22 mouse cellular contexts compared by ENCODE assay signal in the genomic region with DNA sequence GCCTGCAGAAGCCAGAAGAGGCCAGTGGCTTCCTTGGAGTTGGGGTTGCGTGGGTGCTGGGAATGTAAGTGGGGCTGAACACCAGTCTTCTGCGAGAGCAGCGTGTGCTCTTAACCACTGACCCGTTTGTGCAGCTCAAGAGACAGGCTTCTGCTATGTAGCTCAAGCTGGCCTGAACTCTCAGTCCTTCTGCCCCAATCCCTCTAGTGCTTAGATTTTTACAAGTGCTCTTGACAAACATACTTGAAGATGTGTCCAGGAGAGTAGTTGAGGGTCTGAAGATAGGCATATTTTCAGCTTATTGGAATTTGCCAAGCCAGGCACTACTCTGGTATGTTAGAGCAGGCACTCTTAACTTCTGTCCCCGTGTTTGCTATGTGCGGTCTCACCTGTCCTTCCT. TPM values are rescaled to one million over a fixed set of nuclear protein-coding genes. Genes with fewer than 3 reads are reported as not detected.
DNase-seq lines count a peak whose midpoint lies in the region; ATAC-seq and TF ChIP-seq lines count a peak whose summit lies in the region.
"Had no signal": no experiment of that assay in that cellular context is flagged by ENCODE, and none has a peak within 500 bp of the region (broad histone marks: within the 10 kb centered on the region; RNA-seq: fewer than 3 reads in every experiment).

No protein-coding gene starts in this region.

- H3K27me3 ChIP-seq in lung, embryonic 15.5 days = no peaks in the 10 kb centered on the region
- H3K27me3 ChIP-seq in lung, postnatal 0 days (replicated peaks; ENCODE audit: insufficient read depth, low read length) = no peaks in the 10 kb centered on the region
- H3K27me3 ChIP-seq: embryonic facial prominence, embryonic 13.5 days; embryonic facial prominence, embryonic 15.5 days; forebrain, embryonic 12.5 days had no signal

- WGBS in lung, embryonic 15.5 days = 71% methylated on average over 6 of the region's 6 CpGs
- 60% methylated on average over 6 of the region's 6 CpGs for WGBS in lung, postnatal 0 days
- WGBS in lung, adult 2 months = 75% methylated on average over 6 of the region's 6 CpGs

- H3K4me2 ChIP-seq in lung, embryonic 15.5 days = no peak overlapping the region
- H3K4me2 ChIP-seq in lung, postnatal 0 days (replicated peaks; ENCODE audit: low read depth, low read length) = no peak overlapping the region
- H3K4me2 ChIP-seq: embryonic facial prominence, embryonic 13.5 days; embryonic facial prominence, embryonic 15.5 days; forebrain, embryonic 12.5 days had no signal

- H3K9me3 ChIP-seq in lung, embryonic 15.5 days = no peaks in the 10 kb centered on the region
- H3K9me3 ChIP-seq in lung, postnatal 0 days (ENCODE audit: low read length) = no peaks in the 10 kb centered on the region
- H3K9me3 ChIP-seq: embryonic facial prominence, embryonic 13.5 days; embryonic facial prominence, embryonic 15.5 days; forebrain, embryonic 10.5 days; forebrain, embryonic 12.5 days had no signal

- no peak; the same call in 1 of the 2 replicates for TF ChIP-seq EP300 in lung, postnatal 0 days (IDR thresholded peaks at IDR 0.05)

- no peak for DNase-seq in lung, postnatal 10 days
- peak; percentile 62 for DNase-seq in lung, postnatal 0 days (ENCODE audit: low spot score)
- no peak for DNase-seq in lung, adult 2 months
- DNase-seq in lung, postnatal 36 days = peak; percentile 14
- DNase-seq in frontal cortex, adult 2 months (ENCODE audit: extremely low spot score in 1 of 2, low spot score in 1 of 2) = no peak
- DNase-seq: adrenal gland, adult 2 months; adrenal gland, postnatal 10 days; adrenal gland, postnatal 25 days; cerebellum, adult 11 months; cerebellum, adult 18-20 months; cerebellum, adult 8-10 months; cerebellum, adult 9-11 months; cerebellum, postnatal 14 days; cerebellum, postnatal 36 days; embryo, embryonic 11 days had no signal

- no peak overlapping the region for H3K27ac ChIP-seq in lung, embryonic 15.5 days
- no peak overlapping the region for H3K27ac ChIP-seq in lung, postnatal 0 days (ENCODE audit: low read length)
- H3K27ac ChIP-seq: embryonic facial prominence, embryonic 13.5 days; embryonic facial prominence, embryonic 15.5 days; forebrain, embryonic 10.5 days; forebrain, embryonic 12.5 days had no signal

- 0 out of 2 replicates have a peak, but pooled peaks cover 3% of the 10 kb centered on the region for H3K4me1 ChIP-seq in lung, embryonic 15.5 days
- H3K4me1 ChIP-seq in lung, postnatal 0 days (ENCODE audit: insufficient read depth, low read depth, low read length) = no peaks in the 10 kb centered on the region
- no peaks in the 10 kb centered on the region for H3K4me1 ChIP-seq in lung, adult 2 months (ENCODE audit: control insufficient read depth, insufficient read depth, low read length)
- H3K4me1 ChIP-seq: embryonic facial prominence, embryonic 13.5 days; embryonic facial prominence, embryonic 15.5 days; forebrain, embryonic 10.5 days; forebrain, embryonic 12.5 days had no signal

- peak; percentile 64 for ATAC-seq in lung, embryonic 15.5 days (ENCODE audit: borderline replicate concordance, extremely low read depth, low FRiP score, low TSS enrichment)
- peak; percentile 91 for ATAC-seq in lung, postnatal 0 days
- ATAC-seq: forebrain, embryonic 14.5 days had no signal

- H3K9ac ChIP-seq in lung, embryonic 15.5 days = no peak overlapping the region
- H3K9ac ChIP-seq in lung, postnatal 0 days (replicated peaks; ENCODE audit: low read depth) = no peak overlapping the region
- H3K9ac ChIP-seq: embryonic facial prominence, embryonic 13.5 days; embryonic facial prominence, embryonic 15.5 days; forebrain, embryonic 12.5 days had no signal

- H3K4me3 ChIP-seq in lung, embryonic 15.5 days = no peak overlapping the region
- H3K4me3 ChIP-seq in lung, postnatal 0 days (ENCODE audit: low read depth, low read length) = no peak overlapping the region
- no peak overlapping the region for H3K4me3 ChIP-seq in lung, adult 2 months (replicated peaks; ENCODE audit: extremely low read depth, low read depth, low read length)
- H3K4me3 ChIP-seq: embryonic facial prominence, embryonic 13.5 days; embryonic facial prominence, embryonic 15.5 days; erythroblast, embryonic 14.5 days; forebrain, embryonic 10.5 days; forebrain, embryonic 12.5 days had no signal

- TF ChIP-seq CTCF in lung, postnatal 0 days (IDR thresholded peaks at IDR 0.05) = 0 out of 2 replicates have a peak, but pooled peaks have one; percentile 11
- TF ChIP-seq CTCF in lung, adult 2 months (IDR thresholded peaks at IDR 0.05; ENCODE audit: insufficient read depth, low read length) = no peak

- TF ChIP-seq POLR2A in lung, adult 2 months (IDR thresholded peaks at IDR 0.05; ENCODE audit: borderline replicate concordance, extremely low read depth, low read depth, low read length) = no peak

- H3K36me3 ChIP-seq in lung, embryonic 15.5 days = peaks cover 48% of the 10 kb centered on the region
- H3K36me3 ChIP-seq in lung, postnatal 0 days (ENCODE audit: insufficient read depth, low read length) = peaks cover 16% of the 10 kb centered on the region; the same call in 1 of the 2 replicates

RNA-seq across cellular contexts. Expression of gene Nrf1, which starts 45.0 kb away (rescaled TPM):
- 59.9 and 62.5 TPM in 2 replicates for polyA plus RNA-seq in lung, embryonic 15.5 days (2015; fragmentation: Nextera tagmentation; extraction: Ambion mirVana)
- 22.7 and 24.6 TPM in 2 replicates for polyA plus RNA-seq in lung, postnatal 0 days (2015; fragmentation: Nextera tagmentation; extraction: Ambion mirVana)
- 27.3 and 31.9 TPM in 2 replicates for polyA plus RNA-seq in lung, adult 2 months (2012; rRNA removed)
- 24.5 and 26.2 TPM in 2 replicates for polyA plus RNA-seq in frontal cortex, adult 2 months (2012; rRNA removed)

Comparison
In these comparisons a context has a peak if more than half of its experiments do, and no peak if none do; other contexts are left out.
1. DNase-seq: peak in lung, postnatal 0 days (single experiment) and lung, postnatal 36 days (single experiment); none in lung, postnatal 10 days (single experiment), lung, adult 2 months (single experiment) and frontal cortex, adult 2 months (0 of 2).